Mouse (Mus musculus) left cerebral cortex, adult 6 months (tissue): ENCODE results near the gene Gm3139. TPM values are rescaled to one million over a fixed set of nuclear protein-coding genes. Genes with fewer than 3 reads are reported as not detected.

Experiments
- long read RNA-seq, 2 experiments: library from polyadenylated mRNA; unstranded; transcript quantifications; one replicate each; pipeline ENCODE4 v2.0.0; 2019 to 2020
- polyA plus RNA-seq: library from polyadenylated mRNA; unstranded; fragments of <200 nt; fragmentation: Nextera tagmentation; gene quantifications from 2 replicates; pipeline ENCODE4 v1.2.3, GENCODE M21; 2021

The Gm3139 gene
- polyA plus RNA-seq = not detected in 2 replicates
- long read RNA-seq, experiment 1 = 0 reads
- long read RNA-seq, experiment 2 = 0 reads

GRCm38 (mm10) chr5:94525987-94526386 is at the start of gene Gm3139:
Gene Gm3139, plus strand, starts transcription at chr5:94526287.

Other genes starting within 250 kb of the Gm3139 start
- gene A430089I19Rik, start 219.5 kb upstream of the Gm3139 start, polyA plus RNA-seq = not detected in 2 replicates
- gene Gm6502, start 211.9 kb upstream of the Gm3139 start, polyA plus RNA-seq = not detected in 2 replicates
- gene AA792892, start 186.5 kb upstream of the Gm3139 start, polyA plus RNA-seq = not detected in 2 replicates
- not detected in 2 replicates for gene Gm7682, start 80.5 kb upstream of the Gm3139 start, polyA plus RNA-seq
- not detected in 2 replicates for gene Gm3147, start 90.1 kb downstream of the Gm3139 start, polyA plus RNA-seq
- not detected in 2 replicates for gene Gm6509, start 97.7 kb downstream of the Gm3139 start, polyA plus RNA-seq
- gene Gm6205, start 122.1 kb downstream of the Gm3139 start, polyA plus RNA-seq = not detected in 2 replicates